Comparison of ENCODE assay signal across 27 mouse cellular contexts in genomic region chr8:104087091-104087490, GRCm38 (mm10). TPM values are rescaled to one million over a fixed set of nuclear protein-coding genes. Genes with fewer than 3 reads are reported as not detected.
DNase-seq lines count a peak whose midpoint lies in the region; ATAC-seq and TF ChIP-seq lines count a peak whose summit lies in the region.
"Had no signal": no experiment of that assay in that cellular context is flagged by ENCODE, and none has a peak within 500 bp of the region (broad histone marks: within the 10 kb centered on the region; RNA-seq: fewer than 3 reads in every experiment).

No protein-coding gene starts in this region.

- H3K4me3 ChIP-seq in stomach, postnatal 0 days (ENCODE audit: low read depth, low read length): no peak overlapping the region
- H3K4me3 ChIP-seq: embryonic facial prominence, embryonic 15.5 days; forebrain, embryonic 13.5 days; heart, embryonic 10.5 days; hindbrain, embryonic 12.5 days; left cerebral cortex, adult 2 months; limb, embryonic 12.5 days; liver, embryonic 15.5 days; lung, embryonic 15.5 days; neural tube, embryonic 15.5 days had no signal

- no peaks in the 10 kb centered on the region for H3K36me3 ChIP-seq in stomach, postnatal 0 days (ENCODE audit: control insufficient read depth, insufficient read depth, low read length)
- H3K36me3 ChIP-seq: embryonic facial prominence, embryonic 15.5 days; heart, embryonic 10.5 days; hindbrain, embryonic 12.5 days; limb, embryonic 12.5 days; liver, embryonic 15.5 days; lung, embryonic 15.5 days; neural tube, embryonic 15.5 days had no signal

- no peak for DNase-seq in frontal cortex, adult 2 months (ENCODE audit: extremely low spot score in 1 of 2, low spot score in 1 of 2)
- peak; percentile 5 for DNase-seq in kidney, postnatal 10 days
- no peak for DNase-seq in kidney, adult 8-10 months
- peak; percentile 27 for DNase-seq in right cerebral cortex, postnatal 14 days
- DNase-seq in right cerebral cortex, postnatal 36 days (ENCODE audit: low spot score in 2 of 2): no peak
- no peak for DNase-seq in stomach, postnatal 0 days (ENCODE audit: low spot score)
- DNase-seq: adrenal gland, postnatal 25 days; cerebellum, adult 18-20 months; gastrocnemius, postnatal 14 days; heart, postnatal 36 days; kidney, adult 9 months; kidney, postnatal 14 days; lung, postnatal 36 days; retina, postnatal 1 day; thymus, postnatal 25 days had no signal

- H3K4me2 ChIP-seq in stomach, postnatal 0 days (replicated peaks; ENCODE audit: low read depth): no peak overlapping the region
- H3K4me2 ChIP-seq: embryonic facial prominence, embryonic 15.5 days; forebrain, embryonic 13.5 days; hindbrain, embryonic 12.5 days; limb, embryonic 12.5 days; liver, embryonic 15.5 days; lung, embryonic 15.5 days; midbrain, embryonic 11.5 days; neural tube, embryonic 15.5 days had no signal

- 61% methylated on average over 1 of the region's 1 CpGs for WGBS in stomach, postnatal 0 days

- H3K27ac ChIP-seq in stomach, postnatal 0 days (replicated peaks): no peak overlapping the region
- H3K27ac ChIP-seq: embryonic facial prominence, embryonic 15.5 days; forebrain, embryonic 13.5 days; heart, embryonic 10.5 days; hindbrain, embryonic 12.5 days; left cerebral cortex, adult 2 months; limb, embryonic 12.5 days; liver, embryonic 15.5 days; lung, embryonic 15.5 days; neural tube, embryonic 15.5 days had no signal

- H3K9ac ChIP-seq in stomach, postnatal 0 days (ENCODE audit: low read length): no peak overlapping the region
- H3K9ac ChIP-seq: embryonic facial prominence, embryonic 15.5 days; forebrain, embryonic 13.5 days; hindbrain, embryonic 12.5 days; limb, embryonic 12.5 days; liver, embryonic 15.5 days; lung, embryonic 15.5 days; neural tube, embryonic 15.5 days had no signal

- 0 out of 2 replicates have a peak, but pooled peaks have one; percentile 9 for TF ChIP-seq CTCF in stomach, postnatal 0 days (IDR thresholded peaks at IDR 0.05; ENCODE audit: low read depth)

- H3K4me1 ChIP-seq in stomach, postnatal 0 days (replicated peaks; ENCODE audit: control insufficient read depth, insufficient read depth): no peaks in the 10 kb centered on the region
- H3K4me1 ChIP-seq: forebrain, embryonic 13.5 days; heart, embryonic 10.5 days; hindbrain, embryonic 12.5 days; limb, embryonic 12.5 days; neural tube, embryonic 15.5 days had no signal

- no peak for TF ChIP-seq EP300 in stomach, postnatal 0 days (optimal IDR thresholded peaks at IDR 0.05)

- ATAC-seq in frontal cortex, adult (ENCODE audit: low TSS enrichment): peak; percentile 38; the same call in 1 of the 2 replicates
- ATAC-seq in stomach, postnatal 0 days (ENCODE audit: low FRiP score, low TSS enrichment): no peak
- ATAC-seq: CD4-positive, CD25-positive, alpha-beta regulatory T cell, adult 4 months; forebrain, embryonic 13.5 days had no signal

- no peaks in the 10 kb centered on the region for H3K27me3 ChIP-seq in stomach, postnatal 0 days (ENCODE audit: control insufficient read depth, insufficient read depth, low read length)
- H3K27me3 ChIP-seq: embryonic facial prominence, embryonic 15.5 days; forebrain, embryonic 13.5 days; hindbrain, embryonic 12.5 days; limb, embryonic 12.5 days; liver, embryonic 15.5 days; lung, embryonic 15.5 days; neural tube, embryonic 15.5 days had no signal

- no peaks in the 10 kb centered on the region for H3K9me3 ChIP-seq in stomach, postnatal 0 days (ENCODE audit: control insufficient read depth, low read length)
- H3K9me3 ChIP-seq: embryonic facial prominence, embryonic 15.5 days; forebrain, embryonic 13.5 days; heart, embryonic 10.5 days; hindbrain, embryonic 12.5 days; limb, embryonic 12.5 days; liver, embryonic 15.5 days; lung, embryonic 15.5 days; neural tube, embryonic 15.5 days had no signal

RNA-seq across cellular contexts. Expression of gene Cdh5, which starts 14.3 kb away (rescaled TPM):
- 13.6 and 13.8 TPM in 2 replicates for polyA plus RNA-seq in frontal cortex, adult 2 months (2012; rRNA removed)
- polyA plus RNA-seq in stomach, postnatal 0 days (2015; fragmentation: Nextera tagmentation; extraction: Ambion mirVana): 8.2 and 8.7 TPM in 2 replicates
- polyA plus RNA-seq: CD4-positive, CD25-positive, alpha-beta regulatory T cell, adult 4 months had no signal

Comparison
In these comparisons a context has a peak if more than half of its experiments do, and no peak if none do; other contexts are left out.
1. DNase-seq: peak in kidney, postnatal 10 days (single experiment) and right cerebral cortex, postnatal 14 days (single experiment); none in frontal cortex, adult 2 months (0 of 2), kidney, adult 8-10 months (0 of 2), right cerebral cortex, postnatal 36 days (0 of 2) and stomach, postnatal 0 days (single experiment).